Mouse (Mus musculus): ENCODE data around the gene Ubc. TPM values are rescaled to one million over a fixed set of nuclear protein-coding genes. Genes with fewer than 3 reads are reported as not detected.
"Not testable (repeated sequence)": the region's sequence is repeated elsewhere in the genome, so short reads cannot be mapped to it uniquely, and the experiment has no call there.

The Ubc gene
- total RNA-seq, 4 experiments from 2014 or later, result 799 to 904 (median 900) TPM

DNA sequence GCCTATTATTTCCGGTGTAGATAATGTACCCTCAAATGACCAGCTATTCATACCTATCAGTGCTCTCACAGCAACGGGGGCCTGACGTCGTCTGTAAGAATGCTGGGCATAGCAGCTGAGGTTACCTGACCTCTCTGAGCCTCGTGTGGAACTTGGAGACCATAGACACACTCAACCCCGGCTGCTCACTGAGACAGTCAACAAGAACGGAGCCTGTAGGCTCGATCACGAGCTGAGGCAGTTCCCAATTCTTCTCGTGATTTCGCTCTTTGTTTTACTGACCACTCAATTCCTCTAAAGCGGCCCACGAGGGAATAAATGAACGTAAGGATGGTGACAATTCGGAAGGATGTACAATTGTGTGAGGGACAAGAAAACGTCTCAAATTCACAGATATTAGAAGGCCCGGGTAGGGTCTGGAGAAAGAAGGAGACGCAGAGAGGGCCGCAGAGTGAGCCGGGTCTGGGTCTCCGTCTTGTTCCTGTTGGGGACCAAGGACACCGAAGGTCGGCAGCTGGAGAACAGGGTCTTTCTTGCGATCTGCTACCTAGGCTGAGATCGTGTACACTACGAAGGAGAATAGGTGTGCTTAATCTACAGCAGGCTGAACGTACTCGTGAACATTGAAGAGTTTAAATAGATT lies 15.0 kb upstream of the Ubc start:
- peak; percentile 63 to 74 for DNase-seq (ENCODE audit: low spot score in 2 of 2)

DNA sequence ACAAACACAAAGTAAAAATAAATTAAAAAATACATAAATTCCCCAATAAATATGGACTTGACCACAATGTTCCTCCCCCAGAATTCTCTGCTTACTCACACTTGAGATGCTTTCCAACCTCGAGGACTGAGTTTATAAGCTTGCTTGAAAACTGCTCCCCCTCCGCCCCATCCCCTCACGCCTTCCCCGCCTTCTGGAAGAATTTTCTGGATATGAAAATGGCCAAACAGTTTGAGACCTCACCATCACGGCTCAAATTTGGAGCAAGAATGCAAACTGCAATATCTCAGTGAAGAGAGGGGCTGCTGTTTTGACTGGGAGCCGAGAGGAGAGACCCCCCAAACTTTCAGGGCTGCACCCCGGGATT lies 14.5 kb upstream of the Ubc start:
- DNase-seq (ENCODE audit: low spot score in 2 of 2), result no peak

DNA sequence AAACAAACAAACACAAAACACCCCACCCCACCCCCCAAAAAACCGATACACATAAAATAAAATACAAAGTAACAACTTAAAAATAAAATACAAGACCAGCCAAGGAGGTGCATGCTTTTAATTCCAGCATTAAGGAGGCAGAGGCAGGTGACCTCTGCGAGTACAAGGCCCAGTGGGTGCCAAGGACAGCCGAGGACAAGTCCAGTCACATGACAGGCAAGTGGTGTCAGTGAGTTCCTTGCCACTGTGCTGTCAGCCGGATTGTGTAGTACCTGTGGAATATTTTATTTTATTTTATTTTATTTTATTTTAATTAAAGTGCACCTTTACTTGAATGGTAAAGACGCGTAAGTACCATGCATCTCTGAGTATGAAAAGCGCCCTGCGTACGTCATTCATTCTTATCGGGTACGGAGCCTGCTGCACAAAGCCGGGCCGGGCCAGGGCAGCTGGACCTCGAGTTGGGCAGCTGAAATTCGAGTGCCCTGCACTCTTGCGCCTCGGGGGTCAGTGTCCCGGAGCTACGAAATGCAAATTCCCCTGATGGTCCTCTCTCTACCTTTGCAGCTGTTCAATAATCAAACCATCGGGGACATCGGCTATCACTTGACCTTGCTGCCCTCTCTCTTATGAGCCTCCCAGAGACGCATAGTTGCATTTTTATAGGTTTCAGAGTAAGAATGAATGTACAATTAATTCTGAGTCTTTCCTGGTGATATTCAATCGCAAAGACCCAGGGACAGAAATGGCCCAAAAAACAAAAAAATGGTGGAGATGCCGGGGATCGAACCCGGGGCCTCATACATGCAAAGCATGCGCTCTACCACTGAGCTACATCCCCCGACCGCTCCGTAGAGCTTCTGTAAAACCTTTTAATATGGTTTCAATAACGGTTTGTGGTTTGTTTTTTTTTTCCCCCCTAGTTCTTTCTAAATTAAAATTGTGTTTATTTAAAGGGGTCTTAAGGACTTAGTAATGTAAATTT lies 13.8 kb upstream of the Ubc start:
- peak in 1 of 2 experiments; percentile 88 for DNase-seq (ENCODE audit: low spot score in 2 of 2)

DNA sequence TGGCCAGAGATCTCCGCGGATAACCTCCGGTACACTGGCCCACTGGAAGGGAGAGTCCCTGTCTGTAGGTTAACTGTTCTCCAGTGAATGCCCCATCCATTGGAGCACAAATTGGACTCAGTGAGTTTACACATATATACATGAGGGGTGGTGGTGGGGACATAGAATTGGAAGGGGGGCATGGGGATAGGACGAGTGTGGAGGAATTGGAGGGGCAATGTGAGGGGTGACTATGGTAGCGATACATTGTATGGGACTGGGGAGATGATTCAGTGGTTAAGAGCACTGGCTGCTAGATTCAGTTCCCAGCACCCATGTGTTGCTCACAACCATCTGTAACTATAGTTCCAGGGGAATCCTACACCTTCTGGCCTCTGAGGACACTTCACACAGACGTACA lies 13.0 kb upstream of the Ubc start:
- no peak for DNase-seq (ENCODE audit: low spot score in 2 of 2)

DNA sequence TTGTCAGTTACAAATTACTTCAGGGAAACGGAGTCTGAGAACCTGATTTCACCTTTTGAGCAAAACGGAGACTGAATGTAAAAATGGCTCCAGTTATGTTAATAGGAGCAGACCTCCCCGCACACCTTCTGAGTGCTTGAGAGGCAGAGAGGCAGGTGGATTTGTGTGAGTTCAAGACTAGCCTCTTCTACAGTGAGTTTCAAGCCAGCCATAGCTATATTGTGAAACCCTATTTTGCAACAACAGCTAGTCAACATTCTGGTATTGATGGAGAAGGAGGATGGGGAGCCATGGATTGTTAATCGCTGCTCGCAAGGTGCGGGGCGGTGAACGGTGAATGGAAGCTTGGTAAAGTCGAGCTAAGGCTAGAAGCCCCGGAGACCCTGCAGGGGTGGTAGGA lies 12.5 kb upstream of the Ubc start:
- DNase-seq (ENCODE audit: low spot score in 2 of 2), result no peak

DNA sequence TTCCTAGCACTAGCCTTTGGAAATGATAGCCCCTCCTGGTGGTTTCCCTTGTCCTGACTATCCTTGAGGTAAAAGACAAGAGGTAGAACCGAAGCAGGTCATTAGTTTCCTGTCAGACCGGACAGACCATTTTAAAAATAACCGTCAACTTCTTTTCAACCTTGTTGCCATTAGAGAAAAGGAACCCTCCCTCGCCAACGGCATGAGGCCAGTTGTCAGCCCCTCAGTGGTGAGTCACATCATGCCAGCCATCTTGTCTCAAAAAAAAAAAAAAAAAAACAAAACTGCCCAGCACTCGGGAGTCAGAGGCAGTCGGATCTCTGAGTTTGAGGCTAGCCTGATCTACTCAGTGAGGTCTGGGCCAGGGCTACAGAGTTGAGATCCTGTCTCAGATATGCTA lies 10.9 kb upstream of the Ubc start:
- DNase-seq (ENCODE audit: low spot score in 2 of 2), result no peak

DNA sequence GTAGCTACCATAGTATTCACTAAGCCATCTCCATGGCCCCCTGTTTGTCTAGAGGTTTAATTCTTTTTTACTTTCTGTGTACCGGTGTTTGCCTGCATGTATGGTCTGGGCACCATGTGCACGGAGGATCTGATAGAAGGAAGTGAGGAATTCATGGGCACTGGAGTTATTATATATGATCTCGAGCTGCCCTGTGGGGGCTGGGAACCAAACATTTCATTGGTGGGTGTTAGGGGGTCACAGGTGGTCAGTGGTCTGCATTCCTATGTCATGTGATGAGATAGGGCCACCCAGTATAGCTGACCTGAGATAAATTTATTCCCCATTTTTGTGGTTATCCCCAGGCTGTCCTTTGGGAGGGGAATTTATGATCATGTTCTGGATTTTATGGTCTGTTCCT lies 5.0 kb upstream of the Ubc start:
- DNase-seq (ENCODE audit: low spot score in 2 of 2), result no peak

DNA sequence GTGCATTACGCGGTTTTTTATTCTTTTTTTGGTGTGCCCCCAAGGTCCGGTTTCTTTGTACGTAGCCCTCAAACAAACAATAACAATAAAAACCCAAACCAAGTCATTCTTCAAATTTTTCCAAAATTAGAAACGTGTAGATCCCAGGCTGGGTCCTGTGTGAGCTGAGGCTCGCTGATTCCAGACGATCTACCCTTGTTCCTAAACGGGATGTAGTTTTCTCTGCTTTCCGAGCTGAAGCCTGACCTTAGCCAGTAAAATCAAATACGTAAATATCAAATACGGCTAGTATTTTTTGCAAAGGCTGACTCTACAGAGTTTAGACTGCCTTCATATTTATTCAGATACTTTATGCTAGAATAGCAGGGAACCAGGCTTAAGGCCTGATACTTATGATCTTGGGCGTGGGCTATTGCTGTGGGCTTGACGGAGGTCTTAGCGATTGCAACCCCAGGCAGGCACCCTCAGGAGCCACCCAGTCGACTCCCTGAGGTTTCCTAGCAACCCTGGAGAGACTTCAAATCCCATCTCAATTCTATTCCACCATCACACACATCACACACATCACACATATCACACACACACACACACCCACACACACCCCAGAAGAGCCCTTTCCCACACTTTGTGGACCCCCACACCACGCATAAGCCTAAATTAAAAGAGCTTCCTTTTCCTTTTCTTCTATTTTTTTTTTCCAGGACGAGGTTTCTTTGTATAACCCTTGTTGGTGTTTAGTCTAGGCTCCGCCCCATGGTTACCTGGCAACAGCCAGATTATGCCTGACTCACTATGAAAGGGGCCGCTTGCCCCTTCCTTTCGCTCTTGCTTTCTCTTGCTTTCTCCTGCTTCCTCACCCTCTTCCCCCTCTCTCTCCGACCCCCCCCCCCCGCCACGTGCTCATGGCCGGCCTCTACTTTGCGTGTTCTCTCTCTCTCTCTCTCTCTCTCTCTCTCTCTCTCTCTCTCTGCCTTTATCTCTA lies 3.9 kb upstream of the Ubc start:
- peak in 1 of 2 experiments; percentile 79 for DNase-seq (ENCODE audit: low spot score in 2 of 2)

DNA sequence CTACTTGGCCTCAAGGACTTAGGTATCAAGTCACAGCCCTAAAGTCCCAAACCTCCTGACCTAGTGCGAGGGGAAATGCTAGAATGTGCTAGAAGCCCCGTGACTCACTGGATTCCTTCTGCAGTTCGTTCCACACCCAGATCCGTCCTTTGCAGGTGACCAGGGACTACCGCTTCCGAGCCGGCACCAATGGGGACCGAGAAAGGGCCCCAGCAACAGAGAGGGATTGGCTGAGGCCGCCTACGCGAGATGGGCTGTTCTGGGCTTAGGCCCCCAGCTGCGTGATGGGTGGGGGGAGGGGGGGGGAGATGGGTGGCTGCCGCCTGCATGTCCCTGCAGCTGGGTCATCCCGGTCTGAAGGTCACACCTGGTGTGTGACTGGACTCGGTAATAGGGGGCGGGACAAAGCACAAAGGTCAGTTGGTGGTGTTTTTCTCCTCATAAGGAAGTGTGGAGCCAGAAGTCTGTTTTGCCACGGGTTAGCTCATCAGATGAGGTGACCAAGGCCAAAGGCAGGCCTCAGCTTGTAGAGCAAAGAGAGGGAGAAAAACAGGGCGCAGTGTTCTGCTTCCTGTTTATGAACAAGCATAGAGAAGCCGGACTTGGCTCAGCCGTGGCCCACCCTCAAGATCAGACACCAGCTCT lies 3.1 kb upstream of the Ubc start:
- peak; percentile 95 to 96 for DNase-seq (ENCODE audit: low spot score in 2 of 2)

DNA sequence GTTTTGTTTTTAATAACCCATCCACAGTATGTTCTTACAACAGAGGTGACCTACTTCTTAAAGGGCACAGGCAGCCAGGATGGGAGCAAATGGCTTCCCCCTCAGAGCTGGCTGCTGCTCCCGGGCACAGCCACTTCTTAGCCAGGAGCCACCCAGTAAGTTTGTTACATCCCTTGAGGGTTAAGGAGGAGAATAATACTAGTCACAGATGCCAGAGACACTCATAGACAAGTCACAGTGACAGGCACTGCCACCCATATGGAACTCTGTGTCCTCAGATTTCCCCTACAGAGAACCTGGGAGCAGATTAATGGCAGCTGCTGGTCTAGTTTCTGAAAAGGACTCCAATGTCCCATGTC lies 2.6 kb upstream of the Ubc start:
- no peak for DNase-seq (ENCODE audit: low spot score in 2 of 2)

DNA sequence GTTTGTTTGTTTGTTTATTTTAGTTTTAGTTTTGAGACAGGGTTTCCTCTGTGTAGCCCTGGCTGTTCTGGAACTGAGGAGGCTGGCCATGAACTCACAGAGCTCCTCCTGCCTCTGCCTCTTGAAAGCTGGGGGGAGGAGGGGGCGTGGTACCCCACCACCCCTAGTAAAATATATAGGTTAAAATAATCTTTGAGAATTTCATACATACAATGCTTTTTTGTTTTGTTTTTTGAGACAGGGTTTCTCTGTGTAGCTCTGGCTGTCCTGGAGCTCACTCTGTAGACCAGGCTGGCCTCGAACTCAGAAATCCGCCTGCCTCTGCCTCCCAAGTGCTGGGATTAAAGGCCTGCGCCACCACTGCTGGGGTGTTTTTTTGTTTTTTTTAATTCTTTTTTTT lies 2.2 kb upstream of the Ubc start:
- DNase-seq (ENCODE audit: low spot score in 2 of 2), result not testable (repeated sequence)

DNA sequence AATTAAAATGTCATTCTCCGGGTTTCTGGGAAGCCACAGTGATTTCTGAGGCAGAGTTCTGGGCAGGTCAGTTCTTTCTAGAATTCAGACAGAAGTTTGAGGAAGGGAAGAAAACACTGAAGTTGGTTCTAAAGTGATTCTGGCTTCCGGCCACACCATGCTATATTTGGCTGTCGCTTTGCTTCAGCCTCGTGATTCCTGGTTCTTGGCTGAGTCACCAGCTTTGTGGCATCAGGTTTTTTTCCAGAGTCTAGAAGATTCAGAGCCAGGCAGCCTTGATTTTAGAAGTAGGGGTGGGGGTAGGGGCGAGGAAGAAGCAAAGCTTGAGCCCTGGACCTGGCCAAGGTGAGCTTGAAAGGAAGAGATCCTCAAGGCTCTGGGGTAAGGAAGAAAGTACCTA lies 1.6 kb upstream of the Ubc start:
- DNase-seq (ENCODE audit: low spot score in 2 of 2), result peak in 1 of 2 experiments; percentile 87

DNA sequence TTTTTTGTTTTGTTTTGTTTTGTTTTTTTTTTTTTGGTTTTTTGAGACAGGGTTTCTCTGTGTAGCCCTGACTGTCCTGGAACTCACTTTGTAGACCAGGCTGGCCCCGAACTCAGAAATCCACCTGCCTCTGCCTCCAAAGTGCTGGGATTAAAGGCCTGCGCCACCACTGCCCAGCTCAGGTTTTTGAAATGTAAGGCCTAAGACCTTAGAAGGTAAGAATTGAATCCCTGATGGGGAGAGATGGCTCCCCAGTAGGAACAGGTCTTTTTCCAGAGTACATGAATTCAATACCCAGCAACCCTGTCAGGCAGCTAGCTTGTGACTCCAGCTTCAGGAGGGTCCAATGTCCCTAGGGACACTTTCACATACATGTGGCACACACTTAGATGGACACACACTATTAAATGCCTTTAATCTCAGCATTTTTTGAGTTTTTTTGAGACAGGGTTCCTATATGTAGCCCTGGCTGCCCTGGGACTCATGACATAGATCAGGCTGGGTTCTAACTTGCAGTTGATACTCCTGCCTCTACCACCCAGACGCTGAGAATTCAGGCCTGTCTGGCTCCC lies 990 bp upstream of the Ubc start:
- DNase-seq (ENCODE audit: low spot score in 2 of 2), result no peak

DNA sequence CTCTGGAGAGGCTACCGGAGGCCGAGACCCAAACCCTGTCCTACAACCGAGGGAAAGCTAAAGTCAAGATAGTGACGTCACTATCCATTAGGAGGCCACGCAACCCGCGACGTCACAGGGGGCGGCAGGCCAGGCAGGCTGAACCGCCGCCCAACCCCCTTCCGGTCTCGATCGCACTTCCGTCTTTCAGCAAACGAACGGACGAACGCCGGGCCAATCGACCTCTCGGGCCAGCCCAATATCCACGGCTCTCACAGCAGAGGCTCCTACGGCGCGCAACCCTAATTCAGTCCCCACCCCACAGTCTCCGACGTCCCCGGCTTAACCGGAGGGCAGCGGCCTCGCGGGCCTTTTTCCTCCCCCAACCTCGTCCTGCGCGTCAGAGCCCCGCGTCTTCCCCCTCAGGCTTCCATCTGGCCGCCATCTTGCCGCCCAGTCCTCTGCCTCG lies 847 bp downstream of the Ubc start, which contains the start of gene Gm10382:
TSS of gene Gm10382 (plus strand) at position 192 of the 448 bp plus-strand sequence.
- DNase-seq (ENCODE audit: low spot score in 2 of 2), result peak; percentile 61 to 76

DNA sequence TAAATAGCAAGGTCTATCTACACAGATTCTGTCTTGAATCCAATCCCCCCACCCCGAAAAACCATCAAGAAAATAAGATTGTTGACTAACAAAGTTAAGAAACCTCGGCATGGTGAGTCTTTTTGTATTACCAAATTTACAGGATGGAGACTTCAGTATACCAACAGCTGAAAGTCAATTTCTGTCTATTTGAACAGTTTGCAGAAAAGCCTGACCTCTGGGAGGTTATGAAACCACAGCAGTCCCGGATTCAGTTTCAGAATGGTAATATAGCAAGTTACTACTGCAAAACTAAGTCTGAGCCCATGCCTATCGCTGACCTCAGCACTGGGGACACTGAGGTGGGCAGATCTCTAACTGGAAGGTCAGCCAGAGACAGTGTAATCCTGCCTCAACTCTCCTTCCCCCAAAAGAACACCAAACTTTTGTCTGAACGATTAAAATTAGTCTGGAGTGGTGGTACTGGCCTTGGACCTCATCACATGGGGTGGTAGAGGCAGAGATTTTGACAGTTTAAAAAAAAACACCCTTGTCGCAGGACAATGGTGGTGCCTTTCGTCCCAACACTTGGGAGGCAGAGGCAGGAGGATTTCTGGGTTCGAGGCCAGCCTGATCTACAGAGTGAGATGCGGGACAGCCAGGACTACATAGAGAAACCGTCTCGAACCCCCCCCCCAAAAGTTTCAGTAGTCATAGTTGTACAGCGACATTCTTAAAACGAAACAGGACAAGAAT lies 1.5 kb downstream of the Ubc start:
- DNase-seq (ENCODE audit: low spot score in 2 of 2), result no peak

DNA sequence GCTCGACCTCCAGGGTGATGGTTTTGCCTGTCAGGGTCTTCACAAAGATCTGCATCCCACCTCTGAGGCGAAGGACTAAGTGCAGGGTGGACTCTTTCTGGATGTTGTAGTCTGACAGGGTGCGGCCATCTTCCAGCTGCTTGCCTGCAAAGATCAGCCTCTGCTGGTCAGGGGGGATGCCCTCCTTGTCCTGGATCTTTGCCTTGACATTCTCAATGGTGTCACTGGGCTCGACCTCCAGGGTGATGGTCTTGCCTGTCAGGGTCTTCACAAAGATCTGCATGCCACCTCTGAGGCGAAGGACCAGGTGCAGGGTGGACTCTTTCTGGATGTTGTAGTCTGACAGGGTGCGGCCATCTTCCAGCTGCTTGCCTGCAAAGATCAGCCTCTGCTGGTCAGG lies 2.7 kb downstream of the Ubc start:
- not testable (repeated sequence) for DNase-seq (ENCODE audit: low spot score in 2 of 2)

DNA sequence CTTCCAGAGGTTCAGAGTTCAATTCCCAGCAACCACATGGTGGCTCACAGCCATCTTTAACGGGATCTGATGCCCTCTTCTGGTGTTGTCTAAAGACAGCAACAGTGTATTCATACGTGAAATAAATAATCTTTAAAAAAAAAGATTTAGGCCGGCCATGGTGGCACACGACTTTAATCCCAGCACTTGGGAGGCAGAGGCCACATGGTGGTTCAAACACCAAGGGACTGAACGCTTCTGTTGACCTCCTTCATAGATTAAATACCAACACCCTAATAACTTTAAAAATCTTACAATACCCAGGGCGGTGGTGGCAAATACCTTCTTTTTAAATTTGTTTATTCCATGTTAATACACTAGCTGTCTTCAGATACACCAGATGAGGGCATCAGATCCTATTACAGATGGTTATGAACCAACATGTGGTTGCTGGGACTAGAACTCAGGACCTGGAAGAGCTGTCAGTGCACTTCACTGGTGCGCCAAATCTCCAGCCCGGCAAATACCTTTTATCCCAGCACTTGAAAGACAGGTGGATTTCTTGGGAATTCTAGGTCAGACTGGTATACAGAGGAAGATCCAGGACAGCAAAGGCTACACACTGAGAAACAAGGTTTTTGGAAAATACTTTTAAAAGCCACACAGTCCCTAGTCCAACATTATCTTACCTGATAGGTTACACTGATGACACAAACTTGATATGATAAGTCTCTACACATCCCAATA lies 4.6 kb downstream of the Ubc start:
- DNase-seq (ENCODE audit: low spot score in 2 of 2), result no peak

DNA sequence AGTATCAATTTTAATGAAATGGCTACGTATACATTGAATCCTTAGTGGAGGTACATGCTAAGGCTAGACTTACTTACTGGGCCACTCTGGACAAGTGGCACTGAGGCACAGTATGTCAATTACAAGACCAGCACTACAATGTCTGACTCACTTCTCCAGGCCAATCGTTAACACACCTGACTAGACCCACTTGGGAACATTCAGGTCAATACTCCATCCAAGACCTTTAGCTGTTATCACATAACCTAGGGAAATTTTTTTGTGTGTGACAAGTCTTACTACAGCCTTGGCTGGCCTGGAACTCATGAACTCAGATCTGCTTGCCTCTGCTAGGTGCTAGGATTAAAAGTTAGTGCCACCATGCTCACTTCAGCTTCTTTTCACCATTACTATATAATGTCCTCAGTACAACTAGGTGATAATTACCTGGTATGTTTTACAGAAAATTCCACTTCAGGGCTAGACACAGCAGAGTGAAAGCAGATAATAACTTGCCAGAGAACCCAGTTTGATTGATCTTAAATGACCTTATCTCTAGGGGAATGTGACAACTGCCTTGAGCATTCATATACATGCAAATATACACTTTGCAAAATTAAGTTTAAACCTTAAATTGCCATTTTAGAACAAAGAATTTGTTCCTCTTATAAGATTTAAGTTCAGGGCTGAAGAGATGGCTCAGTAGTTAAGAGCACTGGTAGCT lies 5.3 kb downstream of the Ubc start:
- no peak for DNase-seq (ENCODE audit: low spot score in 2 of 2)
